Mouse (Mus musculus) cerebellum, adult 2 months (tissue): Measurements from ENCODE around the gene Adam15.

Source experiments
- CTCF ChIP-seq: fragments of 200-500 bp; IDR thresholded peaks from 2 replicates; pipeline ENCODE4 v1.5.1; 2011; ENCODE audit warnings: low read depth, mild to moderate bottlenecking, control low read depth, low read length, moderate library complexity, borderline replicate concordance; ENCODE audit not compliant: insufficient read depth
- POLR2A ChIP-seq: fragments of 200-500 bp; IDR thresholded peaks from 2 replicates; pipeline ENCODE4 v1.6.1; 2011; ENCODE audit warnings: low read length, control low read depth, borderline replicate concordance; ENCODE audit not compliant: insufficient read depth

DNA sequence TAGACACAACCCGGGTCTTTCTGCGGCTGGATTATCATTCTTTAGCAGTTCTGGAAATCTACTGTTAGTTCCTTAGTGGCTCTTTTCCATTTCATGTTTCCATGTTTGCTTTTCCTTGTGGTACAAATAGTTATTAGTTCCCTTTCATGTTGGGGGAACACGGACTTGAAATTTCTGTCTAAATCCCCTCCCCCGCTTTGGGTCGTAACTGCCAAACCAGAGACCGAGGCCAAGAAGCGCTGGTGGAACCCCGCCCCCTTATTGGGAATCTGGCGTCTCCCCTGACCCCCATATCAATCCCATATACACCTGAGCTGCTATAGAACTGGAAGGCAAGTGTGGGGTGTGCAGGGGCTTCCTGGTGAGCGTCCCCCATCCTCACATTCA, 45.6 kb upstream of the Adam15 start:
- TF ChIP-seq CTCF (no peak), POLR2A (no peak)
